Comparison of ENCODE assay signal across 14 mouse cellular contexts in the genomic region with DNA sequence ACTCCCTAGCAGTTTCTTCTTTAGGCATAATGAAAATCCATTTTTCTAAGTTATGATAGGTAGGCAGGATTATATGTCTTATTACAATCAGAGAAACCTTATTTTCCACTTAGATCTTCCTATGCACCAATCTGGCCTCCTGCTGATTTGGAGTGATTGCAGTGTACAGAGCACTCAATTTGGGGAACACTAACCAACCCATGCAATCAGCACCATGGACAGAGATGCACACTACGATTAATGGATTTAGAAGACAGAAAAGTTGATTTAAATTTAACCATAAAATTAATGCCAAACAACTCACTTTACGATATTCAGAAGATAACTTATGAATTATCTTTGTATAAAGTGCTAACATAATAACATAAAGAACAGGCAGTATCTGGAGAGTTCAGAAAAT.
A peak's percentile ranks its signal among the peaks of the same experiment; 100 is the strongest.
DNase-seq lines count a peak whose midpoint lies in the region; ATAC-seq and TF ChIP-seq lines count a peak whose summit lies in the region.
"Had no signal": no experiment of that assay in that cellular context is flagged by ENCODE, and none has a peak within 500 bp of the region (broad histone marks: within the 10 kb centered on the region; RNA-seq: fewer than 3 reads in every experiment).

No protein-coding gene starts in this region.

- DNase-seq in adrenal gland, postnatal 10 days, result peak; percentile 50
- DNase-seq in adrenal gland, postnatal 4 days (ENCODE audit: low spot score in 2 of 2), result no peak
- DNase-seq in limb, embryonic 11.5 days (ENCODE audit: low spot score), result peak; percentile 50
- DNase-seq in limb, embryonic 10.5 days (ENCODE audit: low spot score), result no peak
- peak; percentile 36 for DNase-seq in R1 (ENCODE audit: low read depth, low spot score)
- peak; percentile 78 for DNase-seq in limb, embryonic 14.5 days (ENCODE audit: low spot score)
- no peak for DNase-seq in cerebellum, adult 9-10 months
- no peak for DNase-seq in cerebellum, postnatal 36 days
- DNase-seq: heart, adult 2 months; layer of hippocampus, adult 9-11 months had no signal

- ATAC-seq in limb, embryonic 11.5 days (ENCODE audit: insufficient number of reproducible peaks, low FRiP score, low TSS enrichment, low read depth), result no peak
- ATAC-seq in limb, embryonic 14.5 days (ENCODE audit: low FRiP score, low read depth), result no peak
- ATAC-seq: forebrain, embryonic 16.5 days had no signal

- peaks cover 2% of the 10 kb centered on the region; the same call in 1 of the 2 replicates for H3K36me3 ChIP-seq in limb, embryonic 11.5 days (ENCODE audit: control insufficient read depth, insufficient read depth, low read length)
- H3K36me3 ChIP-seq in limb, embryonic 10.5 days, result peaks cover 72% of the 10 kb centered on the region
- peaks cover 42% of the 10 kb centered on the region for H3K36me3 ChIP-seq in limb, embryonic 14.5 days (ENCODE audit: control insufficient read depth, insufficient read depth, low read length)
- H3K36me3 ChIP-seq: hindbrain, embryonic 10.5 days had no signal

- no peak overlapping the region for H3K27ac ChIP-seq in limb, embryonic 11.5 days (replicated peaks; ENCODE audit: low read depth, low read length)
- no peak overlapping the region for H3K27ac ChIP-seq in limb, embryonic 10.5 days
- H3K27ac ChIP-seq in limb, embryonic 14.5 days (replicated peaks; ENCODE audit: low read depth, low read length), result no peak overlapping the region
- H3K27ac ChIP-seq: heart, adult 2 months; hindbrain, embryonic 10.5 days; limb, embryonic 13.5 days; stomach, postnatal 0 days had no signal

- no peak for TF ChIP-seq POLR2A in limb, embryonic 14.5 days (IDR thresholded peaks at IDR 0.05; ENCODE audit: borderline replicate concordance, extremely low read depth, insufficient read depth, insufficient read length)

- H3K4me2 ChIP-seq in limb, embryonic 11.5 days (ENCODE audit: low read depth, severe bottlenecking), result no peak overlapping the region
- no peak overlapping the region for H3K4me2 ChIP-seq in limb, embryonic 14.5 days (replicated peaks; ENCODE audit: low read depth, low read length, severe bottlenecking)
- H3K4me2 ChIP-seq: limb, embryonic 13.5 days had no signal

- H3K9ac ChIP-seq in limb, embryonic 11.5 days (ENCODE audit: low read length), result no peak overlapping the region
- no peak overlapping the region for H3K9ac ChIP-seq in limb, embryonic 14.5 days (ENCODE audit: low read depth, low read length, severe bottlenecking)
- H3K9ac ChIP-seq: limb, embryonic 13.5 days had no signal

- 55% methylated on average over 2 of the region's 2 CpGs for WGBS in limb, embryonic 11.5 days
- WGBS in limb, embryonic 10.5 days, result 63% methylated on average over 2 of the region's 2 CpGs
- WGBS in limb, embryonic 14.5 days, result 48% methylated on average over 2 of the region's 2 CpGs

- no peaks in the 10 kb centered on the region for H3K27me3 ChIP-seq in limb, embryonic 11.5 days (ENCODE audit: control insufficient read depth, insufficient read depth, low read length)
- H3K27me3 ChIP-seq in limb, embryonic 10.5 days (ENCODE audit: low read depth, poor library complexity, severe bottlenecking), result no peaks in the 10 kb centered on the region
- H3K27me3 ChIP-seq in limb, embryonic 14.5 days (ENCODE audit: control insufficient read depth, insufficient read depth, low read length), result no peaks in the 10 kb centered on the region
- H3K27me3 ChIP-seq: limb, embryonic 13.5 days had no signal

- no peak overlapping the region for H3K4me3 ChIP-seq in limb, embryonic 11.5 days (ENCODE audit: low read depth, low read length)
- H3K4me3 ChIP-seq in limb, embryonic 10.5 days, result no peak overlapping the region
- no peak overlapping the region for H3K4me3 ChIP-seq in limb, embryonic 14.5 days (replicated peaks; ENCODE audit: low read length)
- H3K4me3 ChIP-seq: heart, adult 2 months; hindbrain, embryonic 10.5 days; limb, embryonic 13.5 days had no signal

- no peaks in the 10 kb centered on the region for H3K9me3 ChIP-seq in limb, embryonic 11.5 days (ENCODE audit: control insufficient read depth, low read length)
- no peaks in the 10 kb centered on the region for H3K9me3 ChIP-seq in limb, embryonic 10.5 days (replicated peaks)
- no peaks in the 10 kb centered on the region for H3K9me3 ChIP-seq in limb, embryonic 14.5 days (ENCODE audit: control insufficient read depth, low read length)
- H3K9me3 ChIP-seq: hindbrain, embryonic 10.5 days; limb, embryonic 13.5 days had no signal

- H3K4me1 ChIP-seq in limb, embryonic 11.5 days (ENCODE audit: control insufficient read depth, insufficient read depth, low read length), result peaks cover 8% of the 10 kb centered on the region; the same call in 1 of the 2 replicates
- peaks cover 39% of the 10 kb centered on the region for H3K4me1 ChIP-seq in limb, embryonic 10.5 days
- H3K4me1 ChIP-seq in limb, embryonic 14.5 days (ENCODE audit: control insufficient read depth, insufficient read depth, low read length), result peaks cover 7% of the 10 kb centered on the region; the same call in 1 of the 2 replicates
- H3K4me1 ChIP-seq: hindbrain, embryonic 10.5 days had no signal

Comparison
In these comparisons a context has a peak if more than half of its experiments do, and no peak if none do; other contexts are left out.
1. DNase-seq: peak in adrenal gland, postnatal 10 days (single experiment), limb, embryonic 11.5 days (single experiment), R1 (single experiment) and limb, embryonic 14.5 days (single experiment); none in adrenal gland, postnatal 4 days (0 of 2), limb, embryonic 10.5 days (single experiment), cerebellum, adult 9-10 months (single experiment) and cerebellum, postnatal 36 days (0 of 2).